Mouse (Mus musculus) stomach, postnatal 0 days (tissue): ENCODE results near the gene Wwtr1.

Source experiments
- CTCF ChIP-seq: IDR thresholded peaks from 2 replicates; pipeline ENCODE4 v1.5.1; 2016; ENCODE audit warnings: antibody characterized with exemption, low read depth, mild to moderate bottlenecking, moderate library complexity
- EP300 ChIP-seq: optimal IDR thresholded peaks from 2 replicates; pipeline ENCODE3; 2016; ENCODE audit warnings: antibody characterized with exemption

DNA sequence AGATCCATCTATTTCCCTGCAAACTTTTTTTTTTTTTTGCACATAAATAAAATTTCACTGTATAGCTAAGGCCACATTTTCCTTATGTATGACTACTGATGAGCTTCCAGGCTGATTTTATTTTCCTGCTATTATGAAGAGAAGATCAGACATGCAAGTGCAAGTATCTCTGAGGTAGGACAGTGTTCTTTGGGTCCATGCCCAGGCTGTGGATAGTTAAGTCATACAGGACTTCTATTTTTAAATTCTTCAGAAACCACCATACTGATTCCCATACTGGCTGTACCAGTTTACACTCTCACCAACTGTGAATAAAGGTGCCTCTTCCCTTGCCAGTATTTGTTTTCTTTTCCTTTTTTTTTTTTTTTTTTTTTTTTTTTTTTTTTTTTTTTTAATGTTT lies 48.6 kb downstream of the Wwtr1 start:
- TF ChIP-seq CTCF (no peak), EP300 (no peak)
